Mouse (Mus musculus) CH12.LX (cell line): ENCODE measurements at regions not wholly inside any gene's neighbourhood (a gene's known extent, or its start where the extent isn't known, plus 50 kb on each side); places are given as distances from the start of the nearest gene placed in this dataset.

Experiments used
- DNase-seq: peaks from one replicate; pipeline ENCODE4 v3.0.0-alpha.2; 2013; ENCODE audit errors: extremely low read depth
- H3K27ac ChIP-seq: 2 replicates; pipeline ENCODE4 v1.5.1; 2012; ENCODE audit warnings: low read depth, mild to moderate bottlenecking, control low read depth, moderate library complexity; ENCODE audit not compliant: insufficient read depth
- H3K27me3 ChIP-seq: replicated peaks from 2 replicates; pipeline ENCODE3; 2012; ENCODE audit warnings: inconsistent platforms
- H3K36me3 ChIP-seq, 2 experiments: replicated peaks in 1 of 2; 2 replicates each; pipeline versions ENCODE3 to v1.6.1; 2012; ENCODE audit warnings: inconsistent platforms in 1 of 2, low read length in 1 of 2, mild to moderate bottlenecking in 1 of 2, mixed read lengths in 1 of 2, moderate library complexity in 1 of 2; ENCODE audit not compliant: control insufficient read depth in 1 of 2, insufficient read depth in 1 of 2
- H3K4me1 ChIP-seq, 2 experiments: 2 replicates each; pipeline ENCODE4 v1.6.1; 2012; ENCODE audit warnings: inconsistent platforms in 1 of 2, moderate library complexity in 1 of 2; ENCODE audit not compliant: insufficient read depth in 2 of 2, control insufficient read depth in 1 of 2
- H3K4me2 ChIP-seq: 2 replicates; pipeline ENCODE4 v1.6.1; 2012; ENCODE audit warnings: low read depth, mild to moderate bottlenecking, control low read depth; ENCODE audit not compliant: poor library complexity, insufficient read depth, severe bottlenecking
- H3K4me3 ChIP-seq, 3 experiments: fragments of 150-350 bp in 1 of 3; sonication (generic) in 1 of 3; replicated peaks in 1 of 3; 2 replicates each; pipeline versions ENCODE3 to v1.5.1; 2011 to 2012; ENCODE audit warnings: low read depth in 2 of 3, low read length in 2 of 3, mild to moderate bottlenecking in 2 of 3, moderate library complexity in 2 of 3, control low read depth in 1 of 3, improper control_type of control experiment in 1 of 3, inconsistent platforms in 1 of 3, mixed read lengths in 1 of 3; ENCODE audit not compliant: poor library complexity in 1 of 3
- H3K79me2 ChIP-seq: replicated peaks from 2 replicates; pipeline ENCODE4 v1.6.1; 2012; ENCODE audit warnings: mild to moderate bottlenecking, moderate library complexity; ENCODE audit not compliant: control insufficient read depth, poor library complexity, insufficient read depth, severe bottlenecking; ENCODE audit errors: extremely low read depth
- H3K9ac ChIP-seq: 2 replicates; pipeline ENCODE4 v1.6.1; 2012; ENCODE audit warnings: low read depth, mild to moderate bottlenecking, control low read depth, moderate library complexity; ENCODE audit not compliant: insufficient read depth
- H3K9me3 ChIP-seq: replicated peaks from 2 replicates; pipeline ENCODE3; 2012; ENCODE audit warnings: low read length, inconsistent platforms, mixed read lengths
- BHLHE40 ChIP-seq: IDR thresholded peaks from 2 replicates; pipeline ENCODE4 v1.6.1; 2011; ENCODE audit warnings: mild to moderate bottlenecking, low read depth, low read length, improper control_type of control experiment
- CHD2 ChIP-seq: IDR thresholded peaks from 2 replicates; pipeline ENCODE4 v1.6.1; 2011; ENCODE audit warnings: low read length, improper control_type of control experiment
- ELF1 ChIP-seq: IDR thresholded peaks from 2 replicates; pipeline ENCODE4 v1.6.1; 2014; ENCODE audit warnings: low read depth, mild to moderate bottlenecking, inconsistent platforms, low read length, improper control_type of control experiment
- EP300 ChIP-seq: IDR thresholded peaks from 2 replicates; pipeline ENCODE4 v1.6.1; 2011; ENCODE audit warnings: low read length, improper control_type of control experiment
- ETS1 ChIP-seq: conservative IDR thresholded peaks from 2 replicates; pipeline ENCODE4 v1.6.1; 2012; ENCODE audit warnings: low read depth, mild to moderate bottlenecking, inconsistent platforms, low read length, improper control_type of control experiment, moderate library complexity
- IRF4 ChIP-seq: IDR thresholded peaks from 2 replicates; pipeline ENCODE4 v1.6.1; 2014; ENCODE audit warnings: low read depth, mild to moderate bottlenecking, inconsistent platforms, low read length, improper control_type of control experiment
- JUND ChIP-seq: conservative IDR thresholded peaks from 2 replicates; pipeline ENCODE4 v1.6.1; 2011; ENCODE audit warnings: low read depth, low read length, improper control_type of control experiment
- KAT2A ChIP-seq: IDR thresholded peaks from 2 replicates; pipeline ENCODE4 v1.6.1; 2012; ENCODE audit warnings: low read length, improper control_type of control experiment, inconsistent platforms; ENCODE audit not compliant: insufficient replicate concordance
- MAFK ChIP-seq: IDR thresholded peaks from 2 replicates; pipeline ENCODE4 v1.6.1; 2011; ENCODE audit warnings: low read length, improper control_type of control experiment; ENCODE audit not compliant: insufficient replicate concordance
- MAX ChIP-seq: IDR thresholded peaks from 2 replicates; pipeline ENCODE4 v1.6.1; 2011; ENCODE audit warnings: low read length, improper control_type of control experiment
- MAZ ChIP-seq: IDR thresholded peaks from 2 replicates; pipeline ENCODE4 v1.6.1; 2012; ENCODE audit warnings: low read depth, mild to moderate bottlenecking, inconsistent platforms, low read length, improper control_type of control experiment, moderate library complexity
- MEF2A ChIP-seq: IDR thresholded peaks from 2 replicates; pipeline ENCODE4 v1.6.1; 2014; ENCODE audit warnings: low read depth, mild to moderate bottlenecking, inconsistent platforms, low read length, improper control_type of control experiment, borderline replicate concordance
- MYC ChIP-seq: IDR thresholded peaks from 2 replicates; pipeline ENCODE4 v1.6.1; 2011; ENCODE audit warnings: low read depth, mild to moderate bottlenecking, improper control_type of control experiment, low read length
- NELFE ChIP-seq: IDR thresholded peaks from 2 replicates; pipeline ENCODE4 v1.6.1; 2011; ENCODE audit warnings: low read depth, low read length, improper control_type of control experiment
- POLR2A ChIP-seq: IDR thresholded peaks from 2 replicates; pipeline ENCODE4 v1.6.1; 2011; ENCODE audit warnings: low read depth, mild to moderate bottlenecking, improper control_type of control experiment, low read length
- SMC3 ChIP-seq: IDR thresholded peaks from 2 replicates; pipeline ENCODE4 v1.6.1; 2011; ENCODE audit warnings: low read depth, low read length, improper control_type of control experiment
- TBP ChIP-seq: conservative IDR thresholded peaks from 2 replicates; pipeline ENCODE4 v1.6.1; 2011; ENCODE audit warnings: low read depth, low read length, improper control_type of control experiment
- UBTF ChIP-seq: IDR thresholded peaks from 2 replicates; pipeline ENCODE4 v1.6.1; 2012; ENCODE audit warnings: low read depth, mild to moderate bottlenecking, inconsistent platforms, low read length, improper control_type of control experiment, moderate library complexity
- ZMIZ1 ChIP-seq: IDR thresholded peaks from 2 replicates; pipeline ENCODE4 v1.6.1; 2012; ENCODE audit warnings: low read depth, mild to moderate bottlenecking, inconsistent platforms, low read length, improper control_type of control experiment
- ZNF384 ChIP-seq: IDR thresholded peaks from 2 replicates; pipeline ENCODE4 v1.6.1; 2012; ENCODE audit warnings: low read depth, low read length, improper control_type of control experiment, inconsistent platforms
- dilution Hi-C: fragments of 300-500 bp; cut with MboI; formaldehyde crosslinking; loops from 2 replicates; pipeline ENCODE4 v1.14.3; 2020; ENCODE audit warnings: low sequenced_read_pairs; ENCODE audit not compliant: extremely low pct_unique_long_range_greater_than_20kb, extremely low pct_ligation_motif_present
- in situ Hi-C: fragments of 300-500 bp; cut with MboI; formaldehyde crosslinking; loops from 3 replicates; pipeline ENCODE4 v1.14.3; 2019; ENCODE audit warnings: low sequenced_read_pairs, low pct_ligation_motif_present, low pct_unique_long_range_greater_than_20kb, mixed read lengths

GRCm38 (mm10) chrX:85329474-85330225 lies 80.2 kb downstream of the Fthl17a start:
- Histone ChIP-seq H3K36me3 (no peaks in the 10 kb centered on the region), H3K27ac (peak overlapping the region; percentile 71)
- DNase-seq = peak; percentile 68
- TF ChIP-seq MAFK (peak; percentile 83), UBTF (no peak), MEF2A (0 out of 2 replicates have a peak, but pooled peaks have one; percentile 31), TBP (0 out of 2 replicates have a peak, but pooled peaks have one; percentile 24), JUND (peak; percentile 54), MAZ (no peak), ZNF384 (peak; percentile 77), IRF4 (peak; percentile 41; the same call in 1 of the 2 replicates), BHLHE40 (peak; percentile 83), MYC (peak; percentile 60; the same call in 1 of the 2 replicates), SMC3 (no peak), ETS1 (peak; percentile 29; the same call in 1 of the 2 replicates), EP300 (peak; percentile 64), NELFE (no peak), MAX (peak; percentile 42; the same call in 1 of the 2 replicates), ZMIZ1 (no peak)
- TF ChIP-seq, all 38 proteins: peak for 11
- Histone ChIP-seq H3K9me3 (no peaks in the 10 kb centered on the region), H3K79me2 (no peaks in the 10 kb centered on the region), H3K27me3 (no peaks in the 10 kb centered on the region), H3K4me3 (no peak overlapping the region), H3K9ac (no peak overlapping the region), H3K4me1 (peaks cover 3 to 21% of the 10 kb centered on the region in 2 experiments; a peak in 3 of 4 replicates), H3K4me2 (no peak overlapping the region; the same call in 1 of the 2 replicates)
- in situ Hi-C loops = no loop called here
- dilution Hi-C loops = no loop called here

- TF ChIP-seq ZMIZ1 (no peak), CHD2 (no peak), ELF1 (no peak), KAT2A (no peak), POLR2A (no peak), IRF4 (no peak)
- peak; percentile 9 for DNase-seq
- Histone ChIP-seq H3K4me1 (peaks cover 0 to 9% of the 10 kb centered on the region in 2 experiments; a peak in 2 of 4 replicates), H3K36me3 (no peaks in the 10 kb centered on the region), H3K4me2 (no peak overlapping the region), H3K79me2 (no peaks in the 10 kb centered on the region), H3K4me3 (no peak overlapping the region), H3K9me3 (no peaks in the 10 kb centered on the region), H3K27me3 (no peaks in the 10 kb centered on the region), H3K9ac (no peak overlapping the region), H3K27ac (no peak overlapping the region)
- in situ Hi-C loops = no loop called here
- dilution Hi-C loops = no loop called here
Observed at GRCm38 (mm10) chrX:85343517-85343916, 94.0 kb downstream of the Fthl17a start.
